Mouse (Mus musculus) 3T3-L1 (cell line): ENCODE results near the gene Tgif2.
"Not testable (repeated sequence)": the region's sequence is repeated elsewhere in the genome, so short reads cannot be mapped to it uniquely, and the experiment has no call there.

ENCODE experiments used
- DNase-seq: peaks from one replicate; pipeline ENCODE4 v3.0.0-alpha.2; 2015; ENCODE audit warnings: low read depth, low spot score

Tgif2 gene

GRCm38 (mm10) chr2:156874760-156875510 is 35.1 kb downstream of the Tgif2 start:
- no peak for DNase-seq

GRCm38 (mm10) chr2:156877726-156878125 is 37.9 kb downstream of the Tgif2 start:
- DNase-seq, result no peak

GRCm38 (mm10) chr2:156879541-156879940 is 39.7 kb downstream of the Tgif2 start:
- peak; percentile 66 for DNase-seq

GRCm38 (mm10) chr2:156882431-156883001 is 42.7 kb downstream of the Tgif2 start:
- peak; percentile 82 for DNase-seq

GRCm38 (mm10) chr2:156884396-156885211 is 44.8 kb downstream of the Tgif2 start:
- DNase-seq, result no peak

GRCm38 (mm10) chr2:156885666-156886065 is 45.9 kb downstream of the Tgif2 start:
- not testable (repeated sequence) for DNase-seq

GRCm38 (mm10) chr2:156886084-156886631 is 46.4 kb downstream of the Tgif2 start:
- DNase-seq, result no peak

- no peak for DNase-seq
Measured at GRCm38 (mm10) chr2:156887017-156887416, 47.2 kb downstream of the Tgif2 start, which contains the start of gene Sla2. Gene Sla2, minus strand, starts transcription at chr2:156887192.

- peak; percentile 51 for DNase-seq
Measured at GRCm38 (mm10) chr2:156888490-156888889, 48.7 kb downstream of the Tgif2 start.

GRCm38 (mm10) chr2:156892240-156892639 is 52.4 kb downstream of the Tgif2 start:
- DNase-seq, result no peak

GRCm38 (mm10) chr2:156892821-156893220 is 53.0 kb downstream of the Tgif2 start:
- no peak for DNase-seq

- no peak for DNase-seq
Measured at GRCm38 (mm10) chr2:156894496-156895265, 54.9 kb downstream of the Tgif2 start.

GRCm38 (mm10) chr2:156896384-156896914 is 56.6 kb downstream of the Tgif2 start:
- DNase-seq, result no peak

- no peak for DNase-seq
Measured at GRCm38 (mm10) chr2:156897034-156897433, 57.2 kb downstream of the Tgif2 start.

- no peak for DNase-seq
Measured at GRCm38 (mm10) chr2:156898374-156898773, 58.6 kb downstream of the Tgif2 start.

- DNase-seq, result no peak
Measured at GRCm38 (mm10) chr2:156899184-156899583, 59.4 kb downstream of the Tgif2 start.

- DNase-seq, result no peak
Measured at GRCm38 (mm10) chr2:156901344-156901743, 61.5 kb downstream of the Tgif2 start.

- no peak for DNase-seq
Measured at GRCm38 (mm10) chr2:156901883-156902282, 62.1 kb downstream of the Tgif2 start.

- DNase-seq, result not testable (repeated sequence)
Measured at GRCm38 (mm10) chr2:156902411-156902810, 62.6 kb downstream of the Tgif2 start.

- DNase-seq, result peak; percentile 42
Measured at GRCm38 (mm10) chr2:156903367-156903766, 63.6 kb downstream of the Tgif2 start.
